Mouse (Mus musculus) limb, embryonic 12.5 days (tissue): ENCODE results near the gene Dse. TPM values are rescaled to one million over a fixed set of nuclear protein-coding genes. Genes with fewer than 3 reads are reported as not detected.
A peak's percentile ranks its signal among the peaks of the same experiment; 100 is the strongest.
"Not testable (repeated sequence)": the region's sequence is repeated elsewhere in the genome, so short reads cannot be mapped to it uniquely, and the experiment has no call there.

Experiments
- ATAC-seq: fragments of 200-750 bp; cut with Nextera tagmentation; 2 replicates; pipeline ENCODE4 v1.8.0; 2017; ENCODE audit warnings: low read depth, moderate TSS enrichment; ENCODE audit not compliant: insufficient number of reproducible peaks, insufficient read depth, low FRiP score, low TSS enrichment
- H3K27ac ChIP-seq: fragments of 300-500 bp; sonication (generic); 2 replicates; pipeline ENCODE4 v1.5.1; 2016; ENCODE audit warnings: mild to moderate bottlenecking, moderate library complexity
- H3K27me3 ChIP-seq: fragments of 300-500 bp; sonication (generic); 2 replicates; pipeline ENCODE4 v1.6.1; 2016; ENCODE audit warnings: mild to moderate bottlenecking, moderate library complexity
- H3K36me3 ChIP-seq: fragments of 300-500 bp; sonication (generic); 2 replicates; pipeline ENCODE4 v1.6.1; 2016; ENCODE audit warnings: mild to moderate bottlenecking, moderate library complexity
- H3K4me1 ChIP-seq: fragments of 300-500 bp; sonication (generic); replicated peaks from 2 replicates; pipeline ENCODE4 v1.6.1; 2016
- H3K4me2 ChIP-seq: fragments of 300-500 bp; sonication (generic); 2 replicates; pipeline ENCODE4 v1.6.1; 2016; ENCODE audit warnings: mild to moderate bottlenecking, moderate library complexity
- H3K4me3 ChIP-seq: fragments of 300-500 bp; sonication (generic); replicated peaks from 2 replicates; pipeline ENCODE4 v1.5.1; 2016; ENCODE audit warnings: mild to moderate bottlenecking
- H3K9ac ChIP-seq: fragments of 300-500 bp; sonication (generic); replicated peaks from 2 replicates; pipeline ENCODE4 v1.6.1; 2016; ENCODE audit warnings: mild to moderate bottlenecking, moderate library complexity
- H3K9me3 ChIP-seq: fragments of 300-500 bp; sonication (generic); 2 replicates; pipeline ENCODE4 v1.6.1; 2016; ENCODE audit warnings: mild to moderate bottlenecking, moderate library complexity
- WGBS: fragments of 180-500 bp; shearing (Covaris S2); methylation state at CpG from one replicate; pipeline ENCODE4 v1.1.7; 2016; 5-methylcytosine and 5-hydroxymethylcytosine counted together
- polyA plus RNA-seq: library from polyadenylated mRNA; unstranded; fragments of >200 nt; fragmentation: Nextera tagmentation; extraction: Ambion mirVana; gene quantifications from 2 replicates; pipeline ENCODE4 v1.2.1, GENCODE M21; 2016

The Dse gene
- 39.0 and 42.7 TPM in 2 replicates for polyA plus RNA-seq

GRCm38 (mm10) chr10:34207503-34207850, at the start of gene Dse:
Gene Dse (minus strand): TSS chr10:34207715.
- Histone ChIP-seq H3K9ac (peak within 1 kb of the TSS; percentile 88), H3K4me2 (peak within 1 kb of the TSS; percentile 68), H3K4me3 (peak within 1 kb of the TSS; percentile 78), H3K36me3 (peaks cover 9% of the 10 kb centered on the region; the same call in 1 of the 2 replicates), H3K27ac (peak within 1 kb of the TSS; percentile 97), H3K4me1 (peaks cover 24% of the 10 kb centered on the region; the same call in 1 of the 2 replicates), H3K27me3 (no peaks in the 10 kb centered on the region), H3K9me3 (no peaks in the 10 kb centered on the region)
- peak; percentile 50 for ATAC-seq
- 1% methylated on average over 14 of the region's 14 CpGs for WGBS

DNA sequence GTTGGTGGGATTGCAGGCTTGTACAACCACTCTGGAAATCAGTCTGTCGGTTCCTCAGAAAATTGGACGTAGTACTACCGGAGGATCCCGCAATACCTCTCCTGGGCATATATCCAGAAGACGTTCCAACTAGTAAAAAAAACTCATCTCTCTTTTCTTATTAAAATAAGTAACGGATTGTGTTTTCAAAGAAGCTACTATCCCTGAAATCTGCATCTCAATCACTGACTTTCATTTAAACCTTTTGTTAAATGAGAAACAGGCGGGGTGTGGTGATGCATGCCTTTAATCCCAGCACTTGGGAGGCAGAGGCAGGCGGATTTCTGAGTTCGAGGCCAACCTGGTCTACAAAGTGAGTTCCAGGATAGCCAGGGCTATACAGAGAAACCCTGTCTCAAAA, 45.3 kb upstream of the Dse start:
- ATAC-seq, H3K27me3 ChIP-seq, H3K36me3 ChIP-seq, H3K27ac ChIP-seq, H3K4me2 ChIP-seq, H3K9me3 ChIP-seq, H3K4me1 ChIP-seq, H3K4me3 ChIP-seq, H3K9ac ChIP-seq: not testable (repeated sequence)
- WGBS, result 94% methylated on average over 9 of the region's 9 CpGs

DNA sequence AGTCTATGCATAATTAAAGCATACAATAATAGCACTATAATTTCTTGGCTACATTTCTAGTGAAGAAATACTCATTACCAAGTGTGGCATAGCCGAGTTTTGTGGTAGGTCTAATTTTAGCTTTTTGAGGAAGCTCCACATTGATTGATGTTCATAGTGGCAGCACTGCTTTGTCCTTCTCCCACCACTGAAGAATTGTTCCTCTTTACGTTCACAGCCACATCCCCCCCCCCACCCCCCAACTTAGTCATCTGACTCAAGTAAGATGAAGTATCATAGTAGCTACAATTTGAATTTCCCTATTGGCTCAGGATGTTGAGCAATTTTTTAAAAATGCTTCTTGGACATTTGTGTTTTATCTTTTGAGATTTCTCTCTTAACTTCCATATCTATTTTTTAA, 42.1 kb upstream of the Dse start:
- H3K9me3 ChIP-seq, result no peaks in the 10 kb centered on the region
- H3K27me3 ChIP-seq, result no peaks in the 10 kb centered on the region
- no peak for ATAC-seq
- no peak overlapping the region for H3K9ac ChIP-seq
- H3K36me3 ChIP-seq, result no peaks in the 10 kb centered on the region
- 65% methylated on average over 2 of the region's 2 CpGs for WGBS
- H3K4me3 ChIP-seq, result no peak overlapping the region
- H3K4me1 ChIP-seq, result no peaks in the 10 kb centered on the region
- H3K27ac ChIP-seq, result no peak overlapping the region
- H3K4me2 ChIP-seq, result no peak overlapping the region

- ATAC-seq, result no peak
Observed at GRCm38 (mm10) chr10:34247757-34248156, 40.2 kb upstream of the Dse start.

DNA sequence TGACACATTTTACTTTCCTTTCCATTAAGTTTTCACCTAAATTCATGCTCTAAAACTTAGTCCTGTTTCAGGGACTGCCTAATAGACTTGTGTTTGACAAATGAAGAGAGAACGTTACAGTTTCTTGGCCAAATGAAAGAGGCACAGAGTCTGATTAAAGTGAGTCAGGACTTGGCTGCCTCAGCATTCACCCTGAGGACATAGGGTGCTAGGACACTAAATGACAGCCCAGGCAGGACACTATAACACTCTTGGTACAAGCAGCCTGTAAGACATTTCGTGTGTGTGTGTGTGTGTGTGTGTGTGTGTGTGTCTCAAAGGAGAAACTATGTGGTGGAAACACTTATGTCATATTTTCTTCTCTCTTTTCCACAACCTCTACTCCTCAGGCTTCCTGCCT, 38.6 kb upstream of the Dse start:
- Histone ChIP-seq H3K4me3 (no peak overlapping the region), H3K9ac (no peak overlapping the region), H3K9me3 (no peaks in the 10 kb centered on the region), H3K36me3 (no peaks in the 10 kb centered on the region), H3K27ac (no peak overlapping the region), H3K4me1 (no peaks in the 10 kb centered on the region), H3K4me2 (no peak overlapping the region), H3K27me3 (no peaks in the 10 kb centered on the region)
- 74% methylated on average over 2 of the region's 2 CpGs for WGBS
- ATAC-seq, result no peak

More at GRCm38 (mm10) chr10:34247757-34248156, 40.2 kb upstream of the Dse start:
- Histone ChIP-seq H3K9me3 (no peaks in the 10 kb centered on the region), H3K9ac (no peak overlapping the region), H3K4me3 (no peak overlapping the region), H3K4me1 (no peaks in the 10 kb centered on the region), H3K27me3 (no peaks in the 10 kb centered on the region), H3K36me3 (no peaks in the 10 kb centered on the region), H3K4me2 (no peak overlapping the region), H3K27ac (no peak overlapping the region)
- 45% methylated on average over 3 of the region's 3 CpGs for WGBS

GRCm38 (mm10) chr10:34244745-34245144, 37.2 kb upstream of the Dse start:
- Histone ChIP-seq H3K27ac (no peak overlapping the region), H3K36me3 (no peaks in the 10 kb centered on the region), H3K9me3 (no peaks in the 10 kb centered on the region), H3K4me2 (no peak overlapping the region), H3K4me3 (no peak overlapping the region), H3K9ac (no peak overlapping the region), H3K4me1 (no peaks in the 10 kb centered on the region), H3K27me3 (no peaks in the 10 kb centered on the region)
- WGBS, result 71% methylated on average over 5 of the region's 5 CpGs
- ATAC-seq, result no peak

DNA sequence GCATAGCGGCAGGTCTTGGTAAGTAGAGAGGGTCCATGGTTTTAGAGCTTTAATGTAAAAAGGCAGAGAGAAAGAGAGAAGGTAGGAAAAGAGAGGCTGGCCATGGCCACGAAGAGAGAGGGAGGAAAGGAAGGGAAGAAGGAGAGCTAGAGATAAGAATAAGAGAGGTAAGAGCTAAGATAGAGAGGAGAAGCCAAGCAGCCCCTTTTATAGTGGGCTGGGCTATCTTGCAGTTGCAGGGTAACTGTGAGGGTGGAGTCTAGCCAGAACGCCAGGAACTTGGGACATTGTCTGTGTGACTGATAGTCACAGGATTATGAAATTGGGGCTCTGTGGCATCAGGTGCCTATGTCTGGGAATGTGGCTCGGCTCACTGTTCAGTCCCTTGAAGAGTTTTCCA, 31.0 kb upstream of the Dse start:
- no peak overlapping the region for H3K4me3 ChIP-seq
- no peak for ATAC-seq
- H3K27me3 ChIP-seq, result no peaks in the 10 kb centered on the region
- H3K9me3 ChIP-seq, result no peaks in the 10 kb centered on the region
- H3K36me3 ChIP-seq, result no peaks in the 10 kb centered on the region
- H3K9ac ChIP-seq, result no peak overlapping the region
- H3K4me1 ChIP-seq, result no peaks in the 10 kb centered on the region
- no peak overlapping the region for H3K27ac ChIP-seq
- no peak overlapping the region for H3K4me2 ChIP-seq
- 71% methylated on average over 4 of the region's 4 CpGs for WGBS

- Histone ChIP-seq H3K9me3 (no peaks in the 10 kb centered on the region), H3K27ac (no peak overlapping the region), H3K9ac (no peak overlapping the region), H3K4me1 (no peaks in the 10 kb centered on the region), H3K4me2 (no peak overlapping the region), H3K36me3 (no peaks in the 10 kb centered on the region), H3K4me3 (no peak overlapping the region), H3K27me3 (no peaks in the 10 kb centered on the region)
- WGBS, result 82% methylated on average over 5 of the region's 5 CpGs
- ATAC-seq, result no peak
Observed at GRCm38 (mm10) chr10:34236569-34236968, 29.1 kb upstream of the Dse start.

DNA sequence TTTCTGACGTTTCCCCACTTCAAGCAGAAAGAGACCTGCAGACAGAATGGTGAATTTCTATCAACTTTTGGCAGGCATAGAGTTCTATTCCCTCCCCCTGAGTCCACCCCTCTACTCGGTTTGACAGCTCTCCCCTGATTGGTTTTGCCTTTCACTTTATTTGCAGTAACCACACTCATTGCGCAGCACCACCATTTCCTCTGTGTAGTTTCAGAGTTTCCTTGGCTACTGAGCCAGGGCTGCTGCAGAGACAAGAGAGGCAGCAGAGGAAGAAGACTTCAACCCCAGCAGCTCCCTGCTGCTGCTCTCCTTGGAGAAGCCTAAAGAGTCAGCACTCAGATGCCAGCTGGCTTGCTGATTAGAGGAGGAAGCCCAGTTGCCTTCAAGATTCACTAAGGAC, 27.9 kb upstream of the Dse start:
- ATAC-seq, result no peak
- Histone ChIP-seq H3K4me2 (no peak overlapping the region), H3K4me1 (no peaks in the 10 kb centered on the region), H3K27me3 (no peaks in the 10 kb centered on the region), H3K27ac (no peak overlapping the region), H3K36me3 (no peaks in the 10 kb centered on the region), H3K4me3 (no peak overlapping the region), H3K9ac (no peak overlapping the region), H3K9me3 (no peaks in the 10 kb centered on the region)
- WGBS, result 50% methylated on average over 3 of the region's 3 CpGs

DNA sequence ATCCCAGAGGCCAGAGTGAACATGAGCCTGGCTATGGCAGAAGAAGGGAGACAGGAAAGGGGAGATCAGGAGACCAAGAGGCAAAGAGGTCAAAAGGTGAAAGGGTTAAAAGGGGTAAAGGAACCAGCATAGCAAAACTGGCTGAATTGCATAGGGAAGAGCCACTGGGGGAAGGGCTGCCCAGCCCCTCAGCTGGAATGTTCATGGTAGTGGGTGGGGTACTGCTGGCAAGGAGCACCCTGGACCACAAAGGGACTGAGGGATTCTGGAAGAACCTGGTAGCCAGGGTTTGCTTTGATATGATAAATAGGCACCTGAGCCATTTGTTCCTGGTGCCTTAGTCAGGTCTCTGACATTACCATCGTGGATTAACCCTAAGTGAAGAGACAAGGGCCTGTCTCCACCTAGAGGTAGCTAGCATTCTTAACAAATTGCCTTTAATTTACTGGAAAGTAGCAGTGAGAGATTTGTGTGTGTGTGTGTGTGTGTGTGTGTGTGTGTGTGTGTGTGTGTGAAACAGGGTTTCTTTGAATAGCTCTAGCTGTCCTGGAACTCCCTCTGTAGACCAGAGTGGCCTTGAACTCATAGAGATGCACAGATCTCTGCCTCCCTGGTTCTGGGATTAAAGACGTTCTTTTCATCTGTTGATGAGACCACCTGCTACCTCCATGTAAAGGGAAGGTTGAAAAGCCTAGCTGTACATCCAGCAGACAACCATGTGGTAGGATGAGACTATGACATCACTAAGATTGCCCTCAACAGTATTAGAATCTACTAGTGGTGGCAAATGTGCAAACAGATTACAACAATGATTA, 26.6 kb upstream of the Dse start:
- Histone ChIP-seq H3K27me3 (no peaks in the 10 kb centered on the region), H3K4me3 (no peak overlapping the region), H3K9ac (no peak overlapping the region), H3K9me3 (no peaks in the 10 kb centered on the region), H3K36me3 (no peaks in the 10 kb centered on the region), H3K4me2 (no peak overlapping the region), H3K27ac (no peak overlapping the region), H3K4me1 (no peaks in the 10 kb centered on the region)
- ATAC-seq, result no peak
- WGBS, result 23% methylated on average over 2 of the region's 2 CpGs

- Histone ChIP-seq H3K27ac (no peak overlapping the region), H3K4me1 (no peaks in the 10 kb centered on the region), H3K27me3 (no peaks in the 10 kb centered on the region), H3K36me3 (no peaks in the 10 kb centered on the region), H3K4me3 (no peak overlapping the region), H3K9ac (no peak overlapping the region), H3K9me3 (no peaks in the 10 kb centered on the region), H3K4me2 (no peak overlapping the region)
- 63% methylated on average over 1 of the region's 1 CpGs for WGBS
- no peak for ATAC-seq
Observed at GRCm38 (mm10) chr10:34233418-34233817, 25.9 kb upstream of the Dse start.

DNA sequence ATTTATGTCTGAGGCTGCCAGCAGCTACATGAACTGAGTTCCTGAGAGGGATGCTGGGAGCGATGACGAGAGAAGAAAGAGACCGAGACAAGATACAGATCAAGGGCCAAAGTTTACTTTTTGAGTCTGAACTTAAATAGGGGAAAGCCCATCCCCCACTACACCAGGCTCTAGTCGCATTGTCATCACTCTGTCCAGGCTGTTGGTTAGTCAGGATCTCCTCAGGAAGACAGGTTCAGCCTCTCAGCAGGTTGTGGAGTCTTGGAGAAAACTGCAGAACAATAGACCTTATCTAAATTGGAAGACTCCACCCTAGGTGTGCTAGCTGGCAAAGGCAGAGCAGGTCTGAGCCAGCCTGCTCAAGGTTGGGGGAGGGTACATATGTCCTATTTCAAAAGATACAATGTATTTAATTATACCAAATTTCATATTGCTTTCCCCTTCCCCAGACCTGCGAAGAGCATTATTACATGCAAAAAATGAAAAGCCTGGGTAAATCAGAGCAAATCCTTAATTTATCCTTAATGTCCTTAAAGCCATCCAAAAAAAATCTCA, 22.7 kb upstream of the Dse start:
- H3K27ac ChIP-seq, result no peak overlapping the region
- 46% methylated on average over 5 of the region's 5 CpGs for WGBS
- H3K9me3 ChIP-seq, result no peaks in the 10 kb centered on the region

More for the DNA sequence above, 22.7 kb upstream of the Dse start:
- no peak overlapping the region for H3K9ac ChIP-seq
- H3K27me3 ChIP-seq, result no peaks in the 10 kb centered on the region
- ATAC-seq, result no peak
- H3K36me3 ChIP-seq, result no peaks in the 10 kb centered on the region
- no peak overlapping the region for H3K4me2 ChIP-seq
- H3K4me3 ChIP-seq, result no peak overlapping the region
- no peaks in the 10 kb centered on the region for H3K4me1 ChIP-seq
